Mouse (Mus musculus) myocyte (in vitro differentiated cells): ENCODE data around the gene Rad1.

Experiments used
- E2F4 ChIP-seq: IDR thresholded peaks from one replicate; pipeline ENCODE4 v1.6.1; 2011; ENCODE audit warnings: mild to moderate bottlenecking, control low read depth, moderate library complexity; ENCODE audit not compliant: insufficient read depth
- USF1 ChIP-seq: IDR thresholded peaks from one replicate; pipeline ENCODE4 v1.6.1; 2011; ENCODE audit warnings: low read depth, mild to moderate bottlenecking, control low read depth, moderate library complexity

- TF ChIP-seq E2F4 (no peak), USF1 (no peak)
These were observed 4.3 kb downstream of the Rad1 start for GRCm38 (mm10) chr15:10490101-10490500.
